Comparison of ENCODE assay signal across 30 mouse cellular contexts in genomic region chr2:130459576-130459975, GRCm38 (mm10). TPM values are rescaled to one million over a fixed set of nuclear protein-coding genes. Genes with fewer than 3 reads are reported as not detected.
A peak's percentile ranks its signal among the peaks of the same experiment; 100 is the strongest.
DNase-seq lines count a peak whose midpoint lies in the region; TF ChIP-seq lines count a peak whose summit lies in the region.
"Had no signal": no experiment of that assay in that cellular context is flagged by ENCODE, and none has a peak within 500 bp of the region (broad histone marks: within the 10 kb centered on the region; RNA-seq: fewer than 3 reads in every experiment).

No protein-coding gene starts in this region.

- no peak for TF ChIP-seq POLR2A in myocyte (IDR thresholded peaks at IDR 0.05; ENCODE audit: insufficient read length, low read depth)

- H3K27me3 ChIP-seq in myocyte (ENCODE audit: control insufficient read depth, insufficient read depth, insufficient read length): no peaks in the 10 kb centered on the region
- H3K27me3 ChIP-seq in hindbrain, embryonic 10.5 days (ENCODE audit: insufficient read depth, poor library complexity, severe bottlenecking): no peaks in the 10 kb centered on the region
- H3K27me3 ChIP-seq: CH12.LX, Patski had no signal

- no peak for TF ChIP-seq CTCF in layer of hippocampus, adult 2 months (conservative IDR thresholded peaks at IDR 0.05)

- WGBS in hindbrain, embryonic 10.5 days: 88% methylated on average over 3 of the region's 3 CpGs

- peaks cover 96% of the 10 kb centered on the region for H3K79me2 ChIP-seq in myocyte (ENCODE audit: control insufficient read depth, insufficient read depth)

- no peak for DNase-seq in layer of hippocampus, adult 2 months (ENCODE audit: low spot score in 2 of 2)
- DNase-seq in layer of hippocampus, adult 8-10 months (ENCODE audit: low spot score in 2 of 2): no peak
- DNase-seq in 3T3-L1 (ENCODE audit: low read depth, low spot score) (peak; percentile 78), NIH3T3 (ENCODE audit: low read depth) (peak; percentile 71), liver (no peak)
- DNase-seq in hindbrain, embryonic 10.5 days (ENCODE audit: low spot score): no peak
- no peak for DNase-seq in heart, postnatal 4 days
- DNase-seq: adrenal gland, adult 2 months; adrenal gland, adult 8-10 months; adrenal gland, postnatal 10 days; adrenal gland, postnatal 14 days; adrenal gland, postnatal 25 days; adrenal gland, postnatal 36 days; B cell, adult 2 months; cerebellum, adult 11 months; cerebellum, adult 11-12 months; cerebellum, adult 18-20 months; cerebellum, adult 2 months had no signal

- peak overlapping the region; percentile 19 for H3K4me2 ChIP-seq in myocyte (ENCODE audit: low read depth)

- peak overlapping the region; percentile 68; the same call in 1 of the 2 replicates for H3K27ac ChIP-seq in layer of hippocampus, adult 2 months
- no peak overlapping the region for H3K27ac ChIP-seq in hindbrain, embryonic 10.5 days

- H3K4me1 ChIP-seq in hindbrain, embryonic 10.5 days (replicated peaks): 0 out of 2 replicates have a peak, but pooled peaks cover 4% of the 10 kb centered on the region

- no peak overlapping the region for H3K4me3 ChIP-seq in layer of hippocampus, adult 2 months
- H3K4me3 ChIP-seq in myocyte: no peak overlapping the region
- H3K4me3 ChIP-seq in hindbrain, embryonic 10.5 days: no peak overlapping the region

- no peaks in the 10 kb centered on the region for H3K9me3 ChIP-seq in hindbrain, embryonic 10.5 days
- H3K9me3 ChIP-seq: G1E had no signal

- H3K36me3 ChIP-seq in myocyte (ENCODE audit: control insufficient read depth, insufficient read depth): no peaks in the 10 kb centered on the region
- 0 out of 2 replicates have a peak, but pooled peaks cover 6% of the 10 kb centered on the region for H3K36me3 ChIP-seq in hindbrain, embryonic 10.5 days

- H3ac ChIP-seq in myocyte (ENCODE audit: control insufficient read depth, insufficient read length): no peak overlapping the region

TF ChIP-seq in myocyte, 11 proteins besides CTCF, POLR2A, EP300 and RAD21:
- TF ChIP-seq TCF3 (IDR thresholded peaks at IDR 0.05; ENCODE audit: insufficient read length, low read depth) (no peak), TCF12 (IDR thresholded peaks at IDR 0.05; ENCODE audit: insufficient read depth, poor library complexity, severe bottlenecking) (no peak), REST (IDR thresholded peaks at IDR 0.05; ENCODE audit: insufficient read depth, insufficient read length) (no peak), MYOD1 (IDR thresholded peaks at IDR 0.05; ENCODE audit: control insufficient read depth in 1 of 3, insufficient read length in 2 of 3, low read depth in 2 of 3) (no peak), CEBPB (IDR thresholded peaks at IDR 0.05; ENCODE audit: insufficient read depth, poor library complexity, severe bottlenecking) (no peak), E2F4 (IDR thresholded peaks at IDR 0.05; ENCODE audit: insufficient read depth) (no peak), MAX (IDR thresholded peaks at IDR 0.05; ENCODE audit: low read depth) (no peak), POLR2AphosphoS2 (IDR thresholded peaks at IDR 0.05; ENCODE audit: insufficient read length, low read depth) (no peak), SRF (IDR thresholded peaks at IDR 0.05; ENCODE audit: control insufficient read depth, insufficient read length, low read depth) (no peak), MYOG (IDR thresholded peaks at IDR 0.05; ENCODE audit: control insufficient read depth in 1 of 3, insufficient read depth in 1 of 3, insufficient read length in 2 of 3, low read depth in 2 of 3) (no peak), USF1 (IDR thresholded peaks at IDR 0.05; ENCODE audit: low read depth) (no peak)
TF ChIP-seq in myocyte: peak in this region for 0.

RNA-seq across cellular contexts. Expression of gene Ptpra, which starts 9.5 kb away (rescaled TPM):
- 100 to 1,000 TPM; 326 to 341 TPM for total RNA-seq in layer of hippocampus, adult 2 months (2021)
- total RNA-seq in layer of hippocampus, adult 8-10 months (2022): 100 to 1,000 TPM; 306 to 318 (median 311) TPM
- polyA plus RNA-seq in myocyte (2012; fragmentation: generic; extraction: Trizol): 57.9 TPM
- polyA plus RNA-seq in hindbrain, embryonic 10.5 days (2016; fragmentation: Nextera tagmentation; extraction: Ambion mirVana): 86.7 TPM in 2 replicates
- total RNA-seq in heart, postnatal 4 days (2021): 10 to 100 TPM; 78.9 to 86.4 TPM

RNA-seq across cellular contexts. Expression of gene Pced1a, which starts 35.1 kb away (rescaled TPM):
- total RNA-seq in layer of hippocampus, adult 2 months (2021): 10 to 100 TPM; 23.0 to 27.3 TPM
- total RNA-seq in layer of hippocampus, adult 8-10 months (2022): 10 to 100 TPM; 25.2 to 29.4 (median 27.8) TPM
- polyA plus RNA-seq in myocyte (2012; fragmentation: generic; extraction: Trizol): 10.9 TPM
- 11.3 and 13.1 TPM in 2 replicates for polyA plus RNA-seq in hindbrain, embryonic 10.5 days (2016; fragmentation: Nextera tagmentation; extraction: Ambion mirVana)
- 1 to 10 TPM; 5.6 to 6.2 TPM for total RNA-seq in heart, postnatal 4 days (2021)

RNA-seq across cellular contexts. Expression of gene Vps16, which starts 35.4 kb away (rescaled TPM):
- total RNA-seq in layer of hippocampus, adult 2 months (2021): 100 to 1,000 TPM in 1 of 2 experiments, 10 to 100 TPM in 1; 91.3 to 104 TPM
- total RNA-seq in layer of hippocampus, adult 8-10 months (2022): 100 to 1,000 TPM in 1 of 4 experiments, 10 to 100 TPM in 3; 82.1 to 115 (median 87.7) TPM
- polyA plus RNA-seq in myocyte (2012; fragmentation: generic; extraction: Trizol): 43.6 TPM
- 120 TPM in 2 replicates for polyA plus RNA-seq in hindbrain, embryonic 10.5 days (2016; fragmentation: Nextera tagmentation; extraction: Ambion mirVana)
- total RNA-seq in heart, postnatal 4 days (2021): 10 to 100 TPM; 39.0 to 45.3 TPM

RNA-seq across cellular contexts. Expression of gene Tmem239, which starts 53.3 kb away (rescaled TPM):
- total RNA-seq in layer of hippocampus, adult 2 months (2021): not detected
- total RNA-seq in layer of hippocampus, adult 8-10 months (2022): not detected
- polyA plus RNA-seq in myocyte (2012; fragmentation: generic; extraction: Trizol): not detected
- not detected in 2 replicates for polyA plus RNA-seq in hindbrain, embryonic 10.5 days (2016; fragmentation: Nextera tagmentation; extraction: Ambion mirVana)
- total RNA-seq in heart, postnatal 4 days (2021): not detected
- total RNA-seq: adrenal gland, adult 18-20 months; adrenal gland, adult 2 months; adrenal gland, adult 8-10 months; adrenal gland, postnatal 10 days; adrenal gland, postnatal 14 days; adrenal gland, postnatal 25 days; adrenal gland, postnatal 36 days; adrenal gland, postnatal 4 days; CH12.LX; ES-E14; G1E; MEL had no signal
- polyA plus RNA-seq: activated CD4-positive, CD25-positive, alpha-beta regulatory T cell, adult 4 months; adrenal gland, adult 2 months; brain, embryonic 14.5 days; CD4-positive, CD25-positive, alpha-beta regulatory T cell, adult 4 months; cerebellum, adult 2 months; G1E; Patski had no signal

RNA-seq across cellular contexts. Expression of gene 1700020A23Rik, which starts 54.5 kb away (rescaled TPM):
- not detected for total RNA-seq in layer of hippocampus, adult 2 months (2021)
- not detected for total RNA-seq in layer of hippocampus, adult 8-10 months (2022)
- polyA plus RNA-seq in myocyte (2012; fragmentation: generic; extraction: Trizol): not detected
- polyA plus RNA-seq in hindbrain, embryonic 10.5 days (2016; fragmentation: Nextera tagmentation; extraction: Ambion mirVana): 0.25 TPM in 1 of 2 replicates, not detected in the other
- not detected for total RNA-seq in heart, postnatal 4 days (2021)
- total RNA-seq: adrenal gland, adult 18-20 months; adrenal gland, postnatal 10 days; adrenal gland, postnatal 14 days; adrenal gland, postnatal 25 days; adrenal gland, postnatal 36 days; adrenal gland, postnatal 4 days; CH12.LX; ES-E14; G1E; MEL had no signal
- polyA plus RNA-seq: activated CD4-positive, CD25-positive, alpha-beta regulatory T cell, adult 4 months; adrenal gland, adult 2 months; brain, embryonic 14.5 days; C2C12; CD4-positive, CD25-positive, alpha-beta regulatory T cell, adult 4 months; cerebellum, adult 2 months; G1E; Patski had no signal

Comparison
In these comparisons a context has a peak if more than half of its experiments do, and no peak if none do; other contexts are left out.
1. DNase-seq: peak in 3T3-L1 (single experiment) and NIH3T3 (single experiment); none in layer of hippocampus, adult 2 months (0 of 2), layer of hippocampus, adult 8-10 months (0 of 2), hindbrain, embryonic 10.5 days (single experiment), liver (single experiment) and heart, postnatal 4 days (single experiment).